Mouse (Mus musculus): ENCODE data around the gene Myocos. TPM values are rescaled to one million over a fixed set of nuclear protein-coding genes. Genes with fewer than 3 reads are reported as not detected.
"Not testable (repeated sequence)": the region's sequence is repeated elsewhere in the genome, so short reads cannot be mapped to it uniquely, and the experiment has no call there.

The Myocos gene
- not detected for total RNA-seq (2021)
- long read RNA-seq, experiment 1: 0 reads
- long read RNA-seq, experiment 2: 0 reads

- no peak for DNase-seq (ENCODE audit: low spot score in 2 of 2)
These were observed at the start of gene Myocos for GRCm38 (mm10) chr1:162658119-162658518. Gene Myocos, minus strand, starts transcription at chr1:162658219.

GRCm38 (mm10) chr1:162700389-162701066 lies 42.5 kb upstream of the Myocos start:
- no peak for DNase-seq (ENCODE audit: low spot score in 2 of 2)

GRCm38 (mm10) chr1:162697866-162698265 lies 39.8 kb upstream of the Myocos start:
- DNase-seq (ENCODE audit: low spot score in 2 of 2): no peak

GRCm38 (mm10) chr1:162693721-162694120 lies 35.7 kb upstream of the Myocos start:
- no peak for DNase-seq (ENCODE audit: low spot score in 2 of 2)

GRCm38 (mm10) chr1:162665486-162666174 lies 7.6 kb upstream of the Myocos start:
- peak in 1 of 2 experiments; percentile 31 for DNase-seq (ENCODE audit: low spot score in 2 of 2)

- DNase-seq (ENCODE audit: low spot score in 2 of 2): peak; percentile 40 to 79
These were observed 6.9 kb upstream of the Myocos start for GRCm38 (mm10) chr1:162664826-162665475.

- DNase-seq (ENCODE audit: low spot score in 2 of 2): peak in 1 of 2 experiments; percentile 45
These were observed 2.3 kb upstream of the Myocos start for GRCm38 (mm10) chr1:162660276-162660860.

GRCm38 (mm10) chr1:162648416-162648815 lies 9.6 kb downstream of the Myocos start:
- no peak for DNase-seq (ENCODE audit: low spot score in 2 of 2)

GRCm38 (mm10) chr1:162646083-162646686 lies 11.8 kb downstream of the Myocos start:
- no peak for DNase-seq (ENCODE audit: low spot score in 2 of 2)

- peak; percentile 71 to 81 for DNase-seq (ENCODE audit: low spot score in 2 of 2)
These were observed 14.3 kb downstream of the Myocos start for GRCm38 (mm10) chr1:162643752-162644151.

- no peak for DNase-seq (ENCODE audit: low spot score in 2 of 2)
These were observed 15.4 kb downstream of the Myocos start for GRCm38 (mm10) chr1:162642591-162642990.

- DNase-seq (ENCODE audit: low spot score in 2 of 2): no peak
These were observed 18.2 kb downstream of the Myocos start for GRCm38 (mm10) chr1:162639861-162640260.

- DNase-seq (ENCODE audit: low spot score in 2 of 2): peak in 1 of 2 experiments; percentile 43
These were observed 18.8 kb downstream of the Myocos start, which contains the start of gene Myoc for GRCm38 (mm10) chr1:162639051-162639750. Gene Myoc, plus strand, starts transcription at chr1:162639155.

GRCm38 (mm10) chr1:162638535-162638934 lies 19.5 kb downstream of the Myocos start:
- no peak for DNase-seq (ENCODE audit: low spot score in 2 of 2)

- DNase-seq (ENCODE audit: low spot score in 2 of 2): no peak
These were observed 21.5 kb downstream of the Myocos start for GRCm38 (mm10) chr1:162636516-162636915.

- DNase-seq (ENCODE audit: low spot score in 2 of 2): peak in 1 of 2 experiments; percentile 49
These were observed 22.6 kb downstream of the Myocos start for GRCm38 (mm10) chr1:162635291-162635931.

GRCm38 (mm10) chr1:162628326-162628725 lies 29.7 kb downstream of the Myocos start:
- not testable (repeated sequence) for DNase-seq (ENCODE audit: low spot score in 2 of 2)

GRCm38 (mm10) chr1:162627821-162628220 lies 30.2 kb downstream of the Myocos start:
- DNase-seq (ENCODE audit: low spot score in 2 of 2): not testable (repeated sequence)

- no peak for DNase-seq (ENCODE audit: low spot score in 2 of 2)
These were observed 32.8 kb downstream of the Myocos start for GRCm38 (mm10) chr1:162625229-162625628.

GRCm38 (mm10) chr1:162623895-162624294 lies 34.1 kb downstream of the Myocos start:
- no peak for DNase-seq (ENCODE audit: low spot score in 2 of 2)

Measured in gastrocnemius, postnatal 4 days (tissue).